Mouse (Mus musculus) MEL (cell line): Measurements from ENCODE around the gene Eps15. TPM values are rescaled to one million over a fixed set of nuclear protein-coding genes. Genes with fewer than 3 reads are reported as not detected.

ENCODE experiments used
- DNase-seq: peaks from one replicate; pipeline ENCODE4 v3.0.0; 2011; ENCODE audit warnings: low read depth, low spot score
- H3K27ac ChIP-seq: 2 replicates; pipeline ENCODE4 v1.5.1; 2012; ENCODE audit warnings: low read depth, mild to moderate bottlenecking, control low read depth, low read length, moderate library complexity; ENCODE audit not compliant: control insufficient read depth
- H3K27me3 ChIP-seq, 2 experiments: fragments of 150-350 bp in 1 of 2; sonication (generic) in 1 of 2; 2 replicates each; pipeline ENCODE4 v1.6.1; 2012; ENCODE audit warnings: low read length in 2 of 2, mild to moderate bottlenecking in 2 of 2, improper control_type of control experiment in 1 of 2, moderate library complexity in 1 of 2; ENCODE audit not compliant: insufficient read depth in 2 of 2, control insufficient read depth in 1 of 2
- H3K36me3 ChIP-seq, 2 experiments: 2 replicates each; pipeline ENCODE4 v1.6.1; 2012 to 2014; ENCODE audit warnings: low read length in 2 of 2, improper control_type of control experiment in 1 of 2, inconsistent platforms in 1 of 2, mild to moderate bottlenecking in 1 of 2; ENCODE audit not compliant: insufficient read depth in 2 of 2, control insufficient read depth in 1 of 2
- H3K4me1 ChIP-seq, 2 experiments: fragments of 150-350 bp in 1 of 2; sonication (generic) in 1 of 2; 2 replicates each; pipeline ENCODE4 v1.6.1; 2012; ENCODE audit warnings: low read length in 2 of 2, improper control_type of control experiment in 1 of 2, mild to moderate bottlenecking in 1 of 2; ENCODE audit not compliant: insufficient read depth in 2 of 2, control insufficient read depth in 1 of 2
- H3K4me3 ChIP-seq, 2 experiments: fragments of 150-350 bp in 1 of 2; sonication (generic) in 1 of 2; 2 replicates each; pipeline ENCODE4 v1.5.1; 2012; ENCODE audit warnings: low read depth in 2 of 2, low read length in 2 of 2, mild to moderate bottlenecking in 2 of 2, moderate library complexity in 2 of 2, control low read depth in 1 of 2, improper control_type of control experiment in 1 of 2; ENCODE audit not compliant: control insufficient read depth in 1 of 2, insufficient read depth in 1 of 2
- H3K79me2 ChIP-seq: 2 replicates; pipeline ENCODE4 v1.6.1; 2012; ENCODE audit warnings: mild to moderate bottlenecking, low read length, moderate library complexity; ENCODE audit not compliant: control insufficient read depth, poor library complexity, insufficient read depth
- H3K9ac ChIP-seq: 2 replicates; pipeline ENCODE4 v1.6.1; 2012; ENCODE audit warnings: low read depth, mild to moderate bottlenecking, control low read depth, low read length, moderate library complexity; ENCODE audit not compliant: control insufficient read depth, poor library complexity, severe bottlenecking
- H3K9me3 ChIP-seq: fragments of 150-350 bp; sonication (generic); replicated peaks from 2 replicates; pipeline ENCODE4 v1.6.1; 2012; ENCODE audit warnings: mild to moderate bottlenecking, low read length, improper control_type of control experiment, moderate library complexity; ENCODE audit not compliant: insufficient read depth
- BHLHE40 ChIP-seq: IDR thresholded peaks from 2 replicates; pipeline ENCODE4 v1.6.1; 2012; ENCODE audit warnings: low read depth, mild to moderate bottlenecking, inconsistent platforms, low read length, improper control_type of control experiment, borderline replicate concordance
- CHD2 ChIP-seq: IDR thresholded peaks from 2 replicates; pipeline ENCODE4 v1.6.1; 2011; ENCODE audit warnings: low read length, improper control_type of control experiment
- ELF1 ChIP-seq: IDR thresholded peaks from 2 replicates; pipeline ENCODE4 v1.6.1; 2014; ENCODE audit warnings: low read depth, mild to moderate bottlenecking, inconsistent platforms, low read length, improper control_type of control experiment, moderate library complexity
- ETS1 ChIP-seq: IDR thresholded peaks from 2 replicates; pipeline ENCODE4 v1.6.1; 2012; ENCODE audit warnings: low read depth, mild to moderate bottlenecking, inconsistent platforms, low read length, improper control_type of control experiment, moderate library complexity
- GATA1 ChIP-seq: IDR thresholded peaks from 2 replicates; pipeline ENCODE4 v1.6.1; 2011; ENCODE audit warnings: low read depth, low read length, improper control_type of control experiment
- KAT2A ChIP-seq: conservative IDR thresholded peaks from 2 replicates; pipeline ENCODE4 v1.6.1; 2012; ENCODE audit warnings: low read depth, low read length, improper control_type of control experiment, inconsistent platforms
- MEF2A ChIP-seq: IDR thresholded peaks from 2 replicates; pipeline ENCODE4 v1.6.1; 2014; ENCODE audit warnings: low read depth, mild to moderate bottlenecking, inconsistent platforms, low read length, improper control_type of control experiment; ENCODE audit not compliant: poor library complexity, insufficient replicate concordance, severe bottlenecking; ENCODE audit errors: extremely low read depth
- NRF1 ChIP-seq: IDR thresholded peaks from 2 replicates; pipeline ENCODE4 v1.6.1; 2014; ENCODE audit warnings: low read depth, mild to moderate bottlenecking, inconsistent platforms, low read length, improper control_type of control experiment, moderate library complexity; ENCODE audit not compliant: poor library complexity, insufficient read depth, severe bottlenecking
- POLR2A ChIP-seq, 2 experiments: IDR thresholded peaks; 2 replicates each; pipeline ENCODE4 v1.6.1; 2011 to 2012; ENCODE audit warnings: low read length in 2 of 2, mild to moderate bottlenecking in 2 of 2, control low read depth in 1 of 2, improper control_type of control experiment in 1 of 2, low read depth in 1 of 2, moderate library complexity in 1 of 2; ENCODE audit not compliant: control insufficient read depth in 1 of 2, insufficient read depth in 1 of 2, poor library complexity in 1 of 2
- POLR2AphosphoS5 ChIP-seq: IDR thresholded peaks from 2 replicates; pipeline ENCODE4 v1.6.1; 2012; ENCODE audit warnings: low read depth, borderline replicate concordance, mild to moderate bottlenecking, inconsistent platforms, low read length, moderate library complexity, mixed read lengths
- RAD21 ChIP-seq: IDR thresholded peaks from 2 replicates; pipeline ENCODE4 v1.6.1; 2011; ENCODE audit warnings: mild to moderate bottlenecking, low read depth, low read length, improper control_type of control experiment
- RCOR1 ChIP-seq: IDR thresholded peaks from 2 replicates; pipeline ENCODE4 v1.6.1; 2012; ENCODE audit warnings: low read depth, mild to moderate bottlenecking, inconsistent platforms, low read length, improper control_type of control experiment
- SMC3 ChIP-seq: IDR thresholded peaks from 2 replicates; pipeline ENCODE4 v1.6.1; 2011; ENCODE audit warnings: low read depth, low read length, improper control_type of control experiment
- TBP ChIP-seq: IDR thresholded peaks from 2 replicates; pipeline ENCODE4 v1.8.0; 2011; ENCODE audit warnings: low read depth, low read length, improper control_type of control experiment
- TCF12 ChIP-seq: IDR thresholded peaks from 2 replicates; pipeline ENCODE4 v1.6.1; 2014; ENCODE audit warnings: low read depth, mild to moderate bottlenecking, inconsistent platforms, low read length, improper control_type of control experiment, moderate library complexity
- ZNF384 ChIP-seq: IDR thresholded peaks from 2 replicates; pipeline ENCODE4 v1.6.1; 2012; ENCODE audit warnings: low read depth, mild to moderate bottlenecking, inconsistent platforms, low read length, improper control_type of control experiment
- polyA plus RNA-seq, 2 experiments: library from polyadenylated mRNA; stranded (reverse) in 1 of 2; unstranded in 1 of 2; fragments of >175 nt in 1 of 2; fragments of >200 nt in 1 of 2; gene quantifications; 2 replicates each; pipeline versions ENCODE4 v1.2.1 to v1.2.4; 2012; ENCODE audit warnings: low replicate concordance in 2 of 2, low read depth in 1 of 2; ENCODE audit not compliant: insufficient read length in 2 of 2, insufficient read depth in 1 of 2, missing spikeins in 1 of 2
- total RNA-seq: library from RNA; depleted of rRNA; stranded (reverse); fragments of 300-350 nt; gene quantifications from 2 replicates; pipeline ENCODE4 v1.2.3, GENCODE M21; 2012

The Eps15 gene
- total and polyA plus RNA-seq, 3 experiments, result 19.7 to 107 (median 53.3) TPM

DNA sequence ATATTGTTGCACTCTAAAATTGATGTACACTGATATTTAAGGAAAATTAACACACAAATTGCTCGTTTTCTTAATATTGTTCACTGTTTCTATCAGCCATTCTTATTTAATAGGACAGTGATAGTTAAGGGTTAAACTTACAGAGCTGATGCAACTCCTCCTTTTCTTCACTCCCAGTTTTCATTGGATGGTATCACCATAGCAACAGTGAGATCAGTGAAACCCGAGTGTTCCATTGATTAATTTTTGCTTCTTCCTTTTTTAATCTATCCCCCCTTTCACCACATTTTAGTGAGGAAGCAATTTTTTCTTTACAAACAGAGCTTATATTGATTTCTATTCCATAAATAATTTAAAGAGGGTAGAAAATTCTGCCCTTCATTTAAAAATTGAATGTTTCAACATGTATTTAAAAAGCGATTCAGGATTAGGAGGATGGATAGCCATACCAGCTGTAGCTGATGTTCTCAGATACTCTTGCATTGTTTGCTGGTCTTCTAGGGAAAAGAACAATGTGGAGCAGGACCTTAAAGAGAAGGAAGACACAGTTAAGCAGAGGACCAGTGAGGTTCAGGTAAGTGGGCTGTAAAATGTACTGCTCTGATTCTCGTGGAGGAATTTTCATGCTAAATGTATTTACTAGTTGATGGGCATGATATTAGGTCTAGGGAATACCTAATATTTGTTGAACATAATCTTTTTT lies 62.9 kb downstream of the Eps15 start:
- DNase-seq, result peak; percentile 60
- Histone ChIP-seq H3K27me3 (no peaks in the 10 kb centered on the region), H3K79me2 (no peaks in the 10 kb centered on the region), H3K4me3 (no peak overlapping the region), H3K4me1 (no peaks in the 10 kb centered on the region), H3K9me3 (no peaks in the 10 kb centered on the region; the same call in 1 of the 2 replicates), H3K9ac (no peak overlapping the region), H3K36me3 (no peaks in the 10 kb centered on the region; a peak in 1 of 4 replicates), H3K27ac (no peak overlapping the region)
- TF ChIP-seq CHD2 (peak; percentile 78), ZNF384 (no peak)

- DNase-seq, result no peak
- no peaks in the 10 kb centered on the region for H3K79me2 ChIP-seq
- H3K4me1 ChIP-seq, result no peaks in the 10 kb centered on the region
- H3K27ac ChIP-seq, result no peak overlapping the region
- no peaks in the 10 kb centered on the region; a peak in 1 of 4 replicates for H3K36me3 ChIP-seq
- TF ChIP-seq POLR2AphosphoS5 (no peak), POLR2A (IDR thresholded peaks at IDR 0.05; ENCODE audit: control insufficient read depth in 1 of 2, insufficient read depth in 1 of 2, low read depth in 1 of 2, low read length in 2 of 2, poor library complexity in 1 of 2) (no peak), NRF1 (no peak), TCF12 (no peak), RCOR1 (no peak), ELF1 (no peak), GATA1 (no peak), BHLHE40 (no peak), MEF2A (no peak), ETS1 (no peak), ZNF384 (no peak), TBP (no peak), RAD21 (no peak), SMC3 (no peak), KAT2A (no peak)
- no peaks in the 10 kb centered on the region; the same call in 1 of the 2 replicates for H3K9me3 ChIP-seq
- H3K27me3 ChIP-seq, result no peaks in the 10 kb centered on the region
- no peak overlapping the region for H3K9ac ChIP-seq
- no peak overlapping the region for H3K4me3 ChIP-seq
Observed at GRCm38 (mm10) chr4:109343909-109344308, 63.8 kb downstream of the Eps15 start.
